Mouse (Mus musculus) lung, postnatal 0 days (tissue): ENCODE data around the gene Ston1.

Experiments
- CTCF ChIP-seq: IDR thresholded peaks from 2 replicates; pipeline ENCODE4 v1.5.1; 2016; ENCODE audit warnings: antibody characterized with exemption, mild to moderate bottlenecking
- EP300 ChIP-seq: IDR thresholded peaks from 2 replicates; pipeline ENCODE4 v1.6.1; 2016; ENCODE audit warnings: antibody characterized with exemption, mild to moderate bottlenecking, control low read depth

GRCm38 (mm10) chr17:88580556-88580955 is 16.9 kb upstream of the Ston1 start:
- TF ChIP-seq EP300 (no peak), CTCF (no peak)
